Mouse (Mus musculus) G1E (cell line): ENCODE results near the gene Fmnl1.

Experiments used
- CTCF ChIP-seq: IDR thresholded peaks from 2 replicates; pipeline ENCODE4 v1.5.1; 2012; ENCODE audit warnings: low read depth, low read length, inconsistent platforms, mixed read lengths
- TAL1 ChIP-seq: conservative IDR thresholded peaks from 2 replicates; pipeline ENCODE4 v1.6.1; 2012; ENCODE audit warnings: low read depth, low read length, inconsistent platforms, mixed read lengths

DNA sequence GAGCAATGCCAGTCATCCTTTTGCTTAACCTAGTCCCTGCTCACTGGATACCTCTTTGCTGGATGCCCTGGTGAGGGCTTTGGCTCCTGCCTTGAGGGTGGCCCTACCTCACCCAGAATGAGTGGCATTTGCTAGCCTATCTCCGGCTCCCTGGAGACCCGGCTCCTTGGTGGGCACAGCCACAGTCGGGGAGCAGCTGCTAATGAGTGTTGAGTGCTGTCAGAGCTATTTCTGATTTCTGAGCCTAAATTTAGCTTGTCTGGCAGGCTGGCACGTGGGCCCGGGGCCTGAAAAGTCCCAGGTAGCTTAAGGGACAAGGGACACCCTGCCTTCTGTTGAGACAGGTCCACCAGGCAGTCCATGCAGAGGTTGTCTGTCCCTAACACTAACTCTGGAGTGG lies 6.3 kb downstream of the Fmnl1 start:
- no peak for TF ChIP-seq CTCF
- no peak for TF ChIP-seq TAL1
